23 mouse cellular contexts compared by ENCODE assay signal in genomic region chr5:3571266-3571665, GRCm38 (mm10).
"Had no signal": no experiment of that assay in that cellular context is flagged by ENCODE, and none has a peak within 500 bp of the region (broad histone marks: within the 10 kb centered on the region; RNA-seq: fewer than 3 reads in every experiment).

Gene 1700109H08Rik, plus strand, starts transcription at chr5:3571566.

- ATAC-seq: liver, embryonic 12.5 days; midbrain, embryonic 15.5 days had no signal

- H3K4me1 ChIP-seq: kidney, embryonic 15.5 days; limb, embryonic 10.5 days; limb, embryonic 13.5 days; liver, embryonic 12.5 days; liver, embryonic 15.5 days; lung, embryonic 15.5 days; midbrain, embryonic 12.5 days; midbrain, embryonic 15.5 days; neural tube, embryonic 13.5 days had no signal

- H3K27me3 ChIP-seq: kidney, embryonic 15.5 days; limb, embryonic 13.5 days; liver, embryonic 12.5 days; liver, embryonic 15.5 days; lung, embryonic 15.5 days; midbrain, embryonic 12.5 days; midbrain, embryonic 15.5 days; neural tube, embryonic 13.5 days had no signal

- DNase-seq: kidney, adult 8-10 months; kidney, postnatal 10 days; kidney, postnatal 4 days; liver; lung, adult 18-20 months; lung, postnatal 10 days; lung, postnatal 36 days; right cerebral cortex, adult 18-20 months; right cerebral cortex, postnatal 14 days; right cerebral cortex, postnatal 4 days; thymus, adult 2 months; thymus, postnatal 14 days; thymus, postnatal 4 days had no signal

- H3K4me3 ChIP-seq: kidney, embryonic 15.5 days; limb, embryonic 10.5 days; limb, embryonic 13.5 days; liver, embryonic 12.5 days; liver, embryonic 15.5 days; lung, embryonic 15.5 days; midbrain, embryonic 12.5 days; midbrain, embryonic 15.5 days; myocyte; neural tube, embryonic 13.5 days had no signal

- H3K27ac ChIP-seq: kidney, embryonic 15.5 days; limb, embryonic 10.5 days; limb, embryonic 13.5 days; liver, embryonic 12.5 days; liver, embryonic 15.5 days; lung, embryonic 15.5 days; midbrain, embryonic 12.5 days; midbrain, embryonic 15.5 days; neural tube, embryonic 13.5 days had no signal
